Mouse (Mus musculus): ENCODE data around the gene Syndig1. TPM values are rescaled to one million over a fixed set of nuclear protein-coding genes. Genes with fewer than 3 reads are reported as not detected.

Gene Syndig1
- polyA plus RNA-seq, 1 experiment from 2014 or later, result 54.4 TPM

DNA sequence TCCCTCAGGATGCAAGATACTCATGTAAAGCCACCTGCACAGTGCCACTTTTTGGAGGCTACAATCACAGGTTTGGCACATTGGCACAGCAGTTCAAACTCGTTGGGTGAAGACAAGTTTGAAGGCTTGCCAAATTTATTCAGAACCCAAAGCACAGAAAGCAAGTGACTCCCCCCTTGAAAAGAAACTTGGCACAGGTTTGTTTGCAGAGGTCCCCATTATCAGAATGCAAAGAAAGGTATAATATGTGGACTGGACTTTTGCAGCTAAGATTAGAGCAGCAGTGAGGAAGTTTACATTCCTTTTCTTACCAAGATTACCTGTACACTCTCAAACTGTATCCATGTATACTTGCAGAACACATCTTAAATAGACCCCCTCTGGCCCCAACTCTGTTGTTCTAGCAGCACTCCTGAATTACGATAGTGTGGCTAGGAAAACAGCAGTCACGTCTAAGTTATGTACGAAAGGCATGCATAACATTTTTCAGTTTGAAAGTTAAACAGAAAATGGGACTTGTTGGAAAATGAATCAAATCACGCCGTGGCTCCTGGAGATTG lies 183.9 kb downstream of the Syndig1 start:
- no peak for DNase-seq (ENCODE audit: low spot score)
- Histone ChIP-seq H3K27me3 (ENCODE audit: control insufficient read depth, insufficient read depth, low read length) (no peaks in the 10 kb centered on the region), H3K9ac (no peak overlapping the region), H3K4me1 (replicated peaks; ENCODE audit: control insufficient read depth, insufficient read depth, low read length) (peaks cover 8% of the 10 kb centered on the region), H3K4me3 (replicated peaks; ENCODE audit: low read length) (no peak overlapping the region), H3K4me2 (replicated peaks) (no peak overlapping the region), H3K27ac (no peak overlapping the region), H3K36me3 (replicated peaks; ENCODE audit: control insufficient read depth, insufficient read depth) (no peaks in the 10 kb centered on the region), H3K9me3 (ENCODE audit: control insufficient read depth, low read length) (no peaks in the 10 kb centered on the region)
- no peak for ATAC-seq (ENCODE audit: low FRiP score)
- 83% methylated on average over 6 of the region's 6 CpGs for WGBS

DNA sequence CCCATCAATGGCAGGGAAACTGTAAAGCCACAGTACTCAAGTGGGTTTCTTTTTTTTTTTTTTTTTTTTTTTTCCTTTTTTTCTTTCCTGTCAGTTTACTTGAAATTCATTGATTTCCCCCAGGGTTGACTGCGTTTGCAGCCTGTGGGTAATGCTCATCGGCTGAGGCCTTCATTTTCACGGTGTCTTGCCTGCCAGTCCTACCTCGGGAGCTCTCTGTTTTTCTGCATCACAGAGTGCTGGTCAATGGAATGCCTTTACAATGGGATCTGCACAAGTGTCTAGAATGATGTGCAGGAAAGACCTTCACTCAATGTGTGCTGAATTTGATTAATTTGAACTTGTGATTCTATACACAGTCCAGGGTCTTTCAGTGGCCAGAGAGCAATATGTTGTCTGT lies 184.8 kb downstream of the Syndig1 start:
- no peak overlapping the region for H3K4me2 ChIP-seq (replicated peaks)
- DNase-seq (ENCODE audit: low spot score) (no peak), ATAC-seq (ENCODE audit: low FRiP score) (0 out of 2 replicates have a peak, but pooled peaks have one; percentile 19)
- no peak overlapping the region for H3K9ac ChIP-seq
- peaks cover 8% of the 10 kb centered on the region for H3K4me1 ChIP-seq (replicated peaks; ENCODE audit: control insufficient read depth, insufficient read depth, low read length)
- WGBS, result 21% methylated on average over 4 of the region's 4 CpGs
- no peak overlapping the region for H3K27ac ChIP-seq
- H3K36me3 ChIP-seq (replicated peaks; ENCODE audit: control insufficient read depth, insufficient read depth), result no peaks in the 10 kb centered on the region
- no peak overlapping the region for H3K4me3 ChIP-seq (replicated peaks; ENCODE audit: low read length)
- H3K27me3 ChIP-seq (ENCODE audit: control insufficient read depth, insufficient read depth, low read length), result no peaks in the 10 kb centered on the region
- H3K9me3 ChIP-seq (ENCODE audit: control insufficient read depth, low read length), result no peaks in the 10 kb centered on the region

DNA sequence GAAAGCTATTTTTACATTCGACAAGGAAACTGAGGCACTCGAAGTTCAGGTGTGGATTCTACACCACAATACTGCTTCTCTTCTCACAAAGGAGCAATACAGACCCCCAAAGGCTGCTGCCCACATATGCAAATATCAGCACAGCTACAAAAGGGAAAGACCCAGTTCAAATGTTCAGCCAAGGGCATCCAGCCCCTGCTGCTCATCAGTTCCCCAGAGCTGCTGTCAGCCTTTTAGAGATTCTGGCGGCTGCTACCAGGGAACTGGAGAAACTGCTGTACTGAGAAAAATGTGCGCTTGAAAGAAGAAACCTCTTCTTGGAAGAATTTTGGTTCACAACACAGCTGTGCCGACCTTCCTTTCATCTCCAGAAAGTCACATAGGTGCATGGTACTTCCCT lies 187.3 kb downstream of the Syndig1 start:
- H3K27me3 ChIP-seq (ENCODE audit: control insufficient read depth, insufficient read depth, low read length), result no peaks in the 10 kb centered on the region
- no peak overlapping the region for H3K27ac ChIP-seq
- peaks cover 8% of the 10 kb centered on the region for H3K4me1 ChIP-seq (replicated peaks; ENCODE audit: control insufficient read depth, insufficient read depth, low read length)
- H3K4me2 ChIP-seq (replicated peaks), result no peak overlapping the region
- H3K9ac ChIP-seq, result no peak overlapping the region
- ATAC-seq (ENCODE audit: low FRiP score), result no peak
- no peak for DNase-seq (ENCODE audit: low spot score)
- 35% methylated on average over 5 of the region's 5 CpGs for WGBS
- no peak overlapping the region for H3K4me3 ChIP-seq (replicated peaks; ENCODE audit: low read length)
- no peaks in the 10 kb centered on the region for H3K9me3 ChIP-seq (ENCODE audit: control insufficient read depth, low read length)
- H3K36me3 ChIP-seq (replicated peaks; ENCODE audit: control insufficient read depth, insufficient read depth), result no peaks in the 10 kb centered on the region

DNA sequence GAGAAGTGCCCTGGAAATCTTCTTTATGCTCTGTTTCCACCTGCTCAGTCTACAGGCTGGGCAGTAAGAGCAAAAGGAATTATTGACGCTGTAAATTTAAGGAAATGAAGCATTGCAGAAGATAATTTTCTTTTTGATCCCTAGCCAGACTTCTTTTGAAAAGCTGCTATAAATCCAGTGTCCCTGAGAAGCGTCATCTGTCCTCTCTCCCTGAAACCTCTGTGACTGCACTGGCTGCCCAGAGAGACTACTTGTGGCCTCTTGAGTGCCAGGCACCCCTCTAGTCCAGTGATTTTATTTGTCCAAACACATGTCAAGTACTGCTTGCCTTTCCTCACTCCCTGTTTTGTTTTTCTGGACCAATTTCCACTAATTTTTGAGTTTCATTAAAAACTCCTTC lies 191.7 kb downstream of the Syndig1 start:
- peaks cover 8% of the 10 kb centered on the region for H3K4me1 ChIP-seq (replicated peaks; ENCODE audit: control insufficient read depth, insufficient read depth, low read length)
- no peak overlapping the region for H3K9ac ChIP-seq
- no peaks in the 10 kb centered on the region for H3K36me3 ChIP-seq (replicated peaks; ENCODE audit: control insufficient read depth, insufficient read depth)
- H3K27me3 ChIP-seq (ENCODE audit: control insufficient read depth, insufficient read depth, low read length), result no peaks in the 10 kb centered on the region
- DNase-seq (ENCODE audit: low spot score) (no peak), ATAC-seq (ENCODE audit: low FRiP score) (no peak)
- 78% methylated on average over 2 of the region's 2 CpGs for WGBS
- H3K4me3 ChIP-seq (replicated peaks; ENCODE audit: low read length), result no peak overlapping the region
- no peak overlapping the region for H3K27ac ChIP-seq
- no peak overlapping the region for H3K4me2 ChIP-seq (replicated peaks)
- no peaks in the 10 kb centered on the region for H3K9me3 ChIP-seq (ENCODE audit: control insufficient read depth, low read length)

DNA sequence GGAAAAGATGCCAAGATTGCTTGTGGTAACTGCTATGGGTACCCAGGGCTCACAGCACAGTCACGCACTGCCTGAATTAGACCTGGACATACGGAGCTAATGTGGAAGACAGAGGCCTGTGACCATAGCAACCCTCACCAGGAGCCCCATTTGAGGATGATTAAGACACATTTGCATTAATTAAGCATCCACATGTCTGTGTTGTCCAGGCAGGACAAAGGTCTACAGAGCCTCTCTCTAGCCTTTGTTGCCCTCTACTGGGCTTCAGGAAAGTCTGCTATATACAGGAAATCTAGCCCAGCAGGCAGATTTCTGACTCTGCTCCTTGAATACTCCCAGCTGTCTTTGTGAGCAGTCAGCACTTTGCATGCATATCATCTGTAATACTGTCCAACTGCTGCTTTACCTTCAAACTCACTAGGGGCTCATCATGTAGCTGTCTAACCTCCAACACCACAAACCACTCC lies 194.9 kb downstream of the Syndig1 start:
- DNase-seq (ENCODE audit: low spot score) (peak; percentile 73), ATAC-seq (ENCODE audit: low FRiP score) (peak; percentile 97)
- H3K27ac ChIP-seq, result no peak overlapping the region
- 5% methylated on average over 2 of the region's 2 CpGs for whole genome bisulfite sequencing
- H3K9ac ChIP-seq, result no peak overlapping the region
- no peaks in the 10 kb centered on the region for H3K27me3 ChIP-seq (ENCODE audit: control insufficient read depth, insufficient read depth, low read length)
- H3K4me1 ChIP-seq (replicated peaks; ENCODE audit: control insufficient read depth, insufficient read depth, low read length), result no peaks in the 10 kb centered on the region
- H3K4me3 ChIP-seq (replicated peaks; ENCODE audit: low read length), result no peak overlapping the region
- no peak overlapping the region for H3K4me2 ChIP-seq (replicated peaks)
- no peaks in the 10 kb centered on the region for H3K9me3 ChIP-seq (ENCODE audit: control insufficient read depth, low read length)
- H3K36me3 ChIP-seq (replicated peaks; ENCODE audit: control insufficient read depth, insufficient read depth), result no peaks in the 10 kb centered on the region

DNA sequence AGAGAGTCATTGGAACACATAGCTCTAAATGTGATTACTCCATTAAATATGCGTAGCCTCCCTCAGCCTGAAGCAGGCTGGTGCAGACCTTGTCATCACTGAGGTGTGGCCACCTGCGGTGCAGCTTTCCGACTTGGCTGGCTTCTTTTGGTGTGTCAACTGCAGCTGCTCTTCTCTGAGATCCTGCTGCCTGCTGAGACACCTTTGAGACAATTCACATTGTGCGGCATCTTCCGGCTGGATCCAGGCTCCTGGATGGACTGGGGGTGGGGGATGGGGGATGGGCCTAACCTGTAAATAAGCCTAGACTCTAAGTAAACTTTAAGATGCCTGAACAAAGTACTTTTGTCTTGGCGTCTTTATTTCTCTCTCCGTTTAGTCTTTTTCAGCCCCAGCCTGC lies 214.5 kb downstream of the Syndig1 start:
- Histone ChIP-seq H3K9ac (no peak overlapping the region), H3K36me3 (replicated peaks; ENCODE audit: control insufficient read depth, insufficient read depth) (no peaks in the 10 kb centered on the region), H3K27me3 (ENCODE audit: control insufficient read depth, insufficient read depth, low read length) (no peaks in the 10 kb centered on the region), H3K4me3 (replicated peaks; ENCODE audit: low read length) (no peak overlapping the region), H3K27ac (no peak overlapping the region), H3K9me3 (ENCODE audit: control insufficient read depth, low read length) (no peaks in the 10 kb centered on the region), H3K4me2 (replicated peaks) (no peak overlapping the region), H3K4me1 (replicated peaks; ENCODE audit: control insufficient read depth, insufficient read depth, low read length) (no peaks in the 10 kb centered on the region)
- ATAC-seq (ENCODE audit: low FRiP score) (no peak), DNase-seq (ENCODE audit: low spot score) (no peak)
- 85% methylated on average over 7 of the region's 7 CpGs for WGBS

Other genes starting within 250 kb of the Syndig1 start
- gene C530025M09Rik, start 2.0 kb downstream of the Syndig1 start, polyA plus RNA-seq (2014; fragmentation: Nextera tagmentation; extraction: Ambion mirVana), result 2.0 and 2.1 TPM in 2 replicates

Measured in hindbrain, embryonic 14.5 days (tissue).